Mouse (Mus musculus): ENCODE measurements around the gene Chga.

The Chga gene

DNA sequence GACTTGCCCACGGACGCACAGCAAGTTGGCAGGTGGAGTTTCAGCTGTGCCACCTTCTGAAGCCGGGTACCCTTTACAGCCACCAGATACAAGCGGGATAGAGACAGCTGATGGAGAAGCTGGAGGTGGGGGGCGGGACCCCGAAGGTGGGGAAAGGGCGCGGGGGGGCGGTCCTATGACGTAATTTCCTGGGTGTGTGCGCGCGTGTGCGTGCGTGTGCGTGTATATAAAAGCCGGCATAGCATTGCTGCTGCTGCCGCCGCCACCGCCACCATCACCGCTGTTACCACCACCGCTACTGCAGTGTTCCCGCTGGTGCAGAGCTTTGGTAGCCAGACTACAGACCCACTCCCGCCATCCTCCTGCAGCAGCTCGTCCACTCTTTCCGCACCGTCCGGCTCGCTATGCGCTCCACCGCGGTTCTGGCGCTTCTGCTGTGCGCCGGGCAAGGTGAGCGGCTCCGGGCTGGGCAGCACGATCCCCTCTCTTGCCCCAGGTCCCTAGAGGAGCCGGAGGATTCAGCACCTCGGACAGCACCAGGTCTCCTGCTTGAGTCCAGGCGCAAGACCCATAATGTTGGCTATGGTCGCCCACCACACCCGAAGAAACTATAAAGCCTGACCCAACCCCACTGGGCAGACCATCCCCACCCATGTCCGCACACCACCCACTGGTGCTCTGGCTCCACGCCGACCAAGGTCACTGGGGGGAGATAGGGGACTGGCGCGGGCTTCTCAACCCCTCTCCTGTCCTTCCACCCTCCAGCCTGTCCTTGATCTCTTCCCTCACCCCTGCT, at the start of gene Chga:
Gene Chga, plus strand, starts transcription at position 249 of the 796 bp plus-strand sequence.
- DNase-seq (ENCODE audit: inconsistent age in 2 of 2, low spot score in 1 of 2), result peak; percentile 61 to 86

DNA sequence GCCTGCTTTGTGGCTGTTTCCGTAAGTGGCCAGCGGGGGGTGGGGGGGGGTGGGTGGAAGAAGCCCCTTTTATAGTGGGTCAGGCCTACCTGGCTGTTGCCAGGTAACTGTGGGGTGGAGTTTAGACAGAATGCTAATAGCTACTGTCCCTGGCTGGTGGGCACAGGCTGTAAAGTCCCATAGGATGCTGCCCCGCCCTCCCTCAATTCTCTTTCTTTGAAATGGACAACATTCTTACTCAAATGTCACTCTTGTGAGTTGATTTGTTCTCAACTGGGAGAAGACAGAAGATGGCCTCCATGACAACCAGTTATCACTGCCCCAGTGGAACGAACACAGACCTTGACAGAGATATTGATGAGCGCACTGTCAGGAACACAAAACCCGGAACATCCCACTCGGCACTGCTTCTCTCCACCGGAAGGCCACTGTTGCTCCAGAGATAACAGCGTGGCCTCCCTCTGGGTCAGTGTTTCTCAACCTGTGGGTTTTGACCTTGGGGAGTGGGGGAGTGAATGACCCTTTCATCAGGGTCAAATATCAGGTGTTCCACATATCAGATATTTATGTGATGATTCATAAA, 49.5 kb upstream of the Chga start:
- DNase-seq (ENCODE audit: inconsistent age in 2 of 2, low spot score in 1 of 2), result no peak

DNA sequence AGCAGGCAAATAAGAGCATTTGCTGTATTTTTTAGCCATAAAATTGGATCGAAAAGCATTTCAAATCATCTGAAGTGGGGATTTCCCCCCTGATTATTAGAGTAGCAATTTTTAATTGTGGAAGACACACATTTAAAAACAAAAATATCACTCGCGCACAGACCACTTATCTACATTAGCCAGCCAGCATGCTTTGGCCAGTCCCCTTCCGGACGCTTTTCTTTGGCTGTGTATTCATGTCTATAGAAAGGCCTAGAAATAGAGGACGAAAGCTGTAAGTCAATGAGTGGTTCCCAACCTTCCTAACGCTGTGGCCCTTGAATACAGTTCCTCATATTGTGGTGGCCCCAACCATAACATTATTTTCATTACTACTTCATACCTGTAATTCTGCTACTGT, 48.8 kb upstream of the Chga start:
- DNase-seq (ENCODE audit: inconsistent age in 2 of 2, low spot score in 1 of 2), result no peak

DNA sequence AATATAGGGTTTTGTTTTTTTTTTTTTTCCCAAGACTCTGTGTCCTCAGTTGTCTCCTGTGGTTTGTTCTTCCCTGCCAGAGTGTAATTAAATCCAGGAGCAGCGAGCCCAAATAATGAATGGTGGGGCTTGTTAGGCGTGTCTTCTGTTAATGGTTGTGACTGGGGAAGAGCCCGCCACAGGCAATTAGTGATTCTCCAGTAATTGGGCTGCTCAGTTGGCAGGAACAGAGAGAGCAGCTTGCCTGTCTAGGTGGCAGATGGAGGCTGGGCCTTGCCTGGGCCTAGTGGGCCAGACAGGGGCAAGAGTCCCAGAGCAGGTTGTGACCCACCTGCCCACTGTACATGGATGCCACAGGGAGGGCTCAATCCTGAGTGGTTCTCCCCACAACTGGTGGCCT, 43.4 kb upstream of the Chga start:
- no peak for DNase-seq (ENCODE audit: inconsistent age in 2 of 2, low spot score in 1 of 2)

DNA sequence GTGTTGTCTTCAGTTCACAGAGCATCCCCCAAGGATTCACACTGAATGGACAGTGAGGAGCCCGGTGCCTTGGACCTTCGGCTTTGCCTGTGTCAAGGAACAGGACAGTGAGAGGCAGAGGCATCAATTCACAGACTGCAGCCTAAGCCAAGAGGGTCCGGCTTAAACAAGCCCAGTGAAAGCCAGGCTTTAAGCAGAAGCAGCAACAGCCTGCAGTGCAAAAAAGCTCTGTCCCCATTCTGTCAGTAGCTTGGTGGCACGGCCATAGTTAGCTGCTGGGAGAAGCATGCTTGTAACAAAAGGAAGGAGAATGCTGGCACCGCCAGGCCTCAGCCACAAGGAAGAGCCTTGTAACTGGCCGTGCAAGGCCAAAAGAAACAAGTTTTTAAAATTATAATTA, 40.6 kb upstream of the Chga start:
- DNase-seq (ENCODE audit: inconsistent age in 2 of 2, low spot score in 1 of 2), result no peak

DNA sequence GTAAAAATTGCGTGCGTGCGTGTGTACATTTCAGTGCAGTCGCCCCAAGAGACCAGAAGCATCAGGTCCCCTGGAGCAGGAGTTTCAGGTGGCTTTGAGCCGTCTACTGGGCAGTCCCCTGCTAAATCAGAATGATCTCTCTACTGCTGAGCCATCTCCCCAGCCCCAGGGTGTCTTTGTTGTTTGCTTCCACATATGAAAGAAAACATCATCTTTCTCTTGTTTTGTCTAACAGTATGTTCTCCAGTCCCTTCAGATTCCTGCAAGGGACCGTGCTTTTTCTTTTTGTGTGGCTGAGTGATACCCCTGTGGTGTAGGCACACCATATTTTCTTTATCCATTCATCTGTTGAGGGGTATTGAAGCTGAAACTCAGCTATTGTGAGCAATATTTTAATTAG, 40.0 kb upstream of the Chga start:
- DNase-seq (ENCODE audit: inconsistent age in 2 of 2, low spot score in 1 of 2), result no peak

DNA sequence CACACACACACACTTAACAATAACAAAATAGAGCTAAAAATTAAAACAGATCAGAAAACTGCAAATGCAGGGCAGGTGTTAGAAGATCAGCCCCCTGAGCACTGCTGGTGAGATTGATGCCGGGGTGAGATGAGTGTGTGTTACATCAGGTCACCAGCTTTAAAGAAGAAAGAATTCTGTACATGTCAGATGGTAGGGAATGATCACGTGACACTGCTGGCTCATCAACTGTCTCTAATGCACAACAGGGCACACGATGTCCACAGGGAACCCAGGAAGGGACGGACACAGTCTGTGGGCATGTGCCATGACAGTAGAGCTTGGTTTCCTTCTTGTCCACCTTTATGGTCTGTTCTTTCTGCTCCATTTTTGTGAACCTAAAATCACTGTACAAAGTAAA, 38.6 kb upstream of the Chga start:
- no peak for DNase-seq (ENCODE audit: inconsistent age in 2 of 2, low spot score in 1 of 2)

DNA sequence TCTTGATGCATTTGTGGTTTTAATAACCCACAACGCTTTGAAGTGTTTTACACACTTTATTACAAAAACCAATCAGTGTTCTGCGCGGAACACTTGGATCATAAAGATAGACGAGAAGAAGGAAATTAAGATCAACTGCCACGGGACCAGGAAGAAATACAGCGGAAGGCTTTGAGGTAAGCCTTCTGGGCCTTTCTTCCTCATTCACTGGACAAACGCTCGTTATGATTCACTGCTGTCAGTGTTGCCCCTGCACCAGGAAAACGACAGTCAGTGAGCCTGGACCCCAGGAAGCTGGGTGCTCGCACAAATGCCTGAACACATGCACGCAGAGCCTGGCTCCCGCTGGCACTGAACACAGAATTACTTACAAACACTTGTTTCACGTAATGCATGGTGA, 37.1 kb upstream of the Chga start:
- no peak for DNase-seq (ENCODE audit: inconsistent age in 2 of 2, low spot score in 1 of 2)

DNA sequence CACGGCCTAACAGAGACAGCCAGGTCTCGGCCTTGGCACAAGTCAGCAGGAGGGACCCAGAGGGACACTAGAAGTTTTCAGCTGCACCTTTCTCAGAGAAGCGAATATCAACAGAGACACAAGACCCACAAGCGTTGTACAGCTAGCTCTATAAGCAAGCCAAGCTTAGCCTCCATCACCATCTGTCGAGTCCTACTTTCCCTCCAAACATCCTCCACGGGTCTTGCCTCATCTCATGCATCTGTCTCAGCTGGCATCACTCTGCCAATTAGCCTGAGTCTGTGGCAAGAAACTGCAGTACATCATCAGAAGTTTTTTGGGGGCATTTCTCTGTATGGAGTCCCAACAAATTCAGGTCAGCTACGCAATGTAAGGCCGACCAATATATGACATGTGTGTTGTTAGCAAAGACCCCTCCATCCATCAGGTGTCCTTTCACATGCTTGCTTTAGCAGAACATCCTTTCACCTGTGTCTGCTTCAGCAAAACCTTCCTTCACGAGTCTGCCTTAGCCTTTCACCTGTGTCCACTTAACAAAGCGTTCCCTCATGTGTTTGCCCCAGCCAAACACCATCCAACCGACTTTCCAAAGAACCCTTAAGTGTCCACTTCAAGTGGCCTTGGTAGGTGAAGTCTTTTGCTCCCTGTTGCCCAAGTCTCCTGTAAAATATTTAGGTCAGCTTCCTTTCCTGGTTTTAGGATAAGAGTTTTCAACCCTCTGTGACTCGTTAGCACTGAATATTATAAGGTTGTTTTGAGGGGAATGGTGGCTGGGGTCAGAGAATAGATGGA, 34.6 kb upstream of the Chga start:
- no peak for DNase-seq (ENCODE audit: inconsistent age in 2 of 2, low spot score in 1 of 2)

DNA sequence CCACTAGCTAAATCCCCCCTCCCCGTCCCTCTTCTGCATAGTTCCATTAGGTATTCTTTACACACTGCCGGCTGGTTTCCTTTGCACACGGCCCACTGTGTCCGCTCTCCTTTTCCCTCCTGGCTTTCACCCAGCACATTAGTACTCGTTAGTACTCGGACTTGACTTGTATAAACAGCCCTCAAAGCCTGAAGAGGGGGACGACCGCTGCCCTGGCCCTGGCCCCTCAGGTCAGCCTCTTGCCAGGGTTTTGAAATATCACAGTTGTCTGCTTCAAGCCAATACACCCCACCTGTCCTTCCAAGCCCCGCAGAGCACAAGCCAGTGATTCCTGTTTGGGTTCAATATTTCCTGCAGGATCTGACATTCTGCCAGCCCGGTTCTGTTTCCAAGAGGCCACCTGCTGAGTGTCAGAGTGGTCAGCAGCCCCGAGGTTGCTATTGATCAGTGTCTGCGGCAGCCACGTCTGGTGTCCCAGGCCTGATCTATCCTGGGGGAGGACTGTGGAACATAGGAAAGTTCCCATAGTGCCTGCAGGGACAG, 32.9 kb upstream of the Chga start:
- DNase-seq (ENCODE audit: inconsistent age in 2 of 2, low spot score in 1 of 2), result peak; percentile 31 to 63

DNA sequence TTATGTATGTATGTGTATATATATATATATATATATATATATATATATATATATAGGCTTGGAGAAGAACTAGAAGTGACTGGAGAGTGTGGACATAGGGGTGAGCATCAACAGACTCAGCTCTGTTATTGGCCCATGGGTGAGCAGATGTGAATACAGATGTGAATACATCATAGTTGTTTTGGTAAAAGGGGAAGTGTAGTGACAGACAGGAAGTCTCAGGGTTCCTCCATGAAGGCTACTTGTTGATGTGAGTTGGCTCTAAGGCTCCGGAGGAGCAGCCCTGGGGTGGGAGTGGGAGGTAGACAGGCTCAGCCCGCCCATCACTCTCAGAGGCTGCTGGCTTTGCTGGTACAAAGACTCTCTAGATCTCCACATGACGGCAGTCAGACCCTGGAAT, 30.6 kb upstream of the Chga start:
- DNase-seq (ENCODE audit: inconsistent age in 2 of 2, low spot score in 1 of 2), result no peak

DNA sequence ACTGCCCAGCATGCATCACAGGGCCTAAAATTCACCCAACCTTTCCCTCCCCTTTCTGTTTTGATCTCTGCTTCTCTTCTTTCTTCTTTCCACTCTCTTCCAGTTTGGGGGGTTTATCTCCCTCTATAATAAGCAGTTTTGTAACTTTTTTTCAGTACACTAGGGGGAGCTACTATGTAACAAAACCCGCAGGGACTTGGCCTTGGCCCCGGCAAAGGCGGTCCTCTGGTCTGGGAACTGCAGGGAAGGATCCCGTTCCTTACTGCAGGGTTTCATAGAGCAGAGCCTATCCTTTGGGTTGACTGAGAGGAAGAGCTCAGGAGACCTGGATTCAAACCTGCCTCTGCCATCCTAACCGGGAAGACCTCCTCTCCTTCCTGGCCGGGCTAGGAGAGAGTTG, 30.0 kb upstream of the Chga start:
- DNase-seq (ENCODE audit: inconsistent age in 2 of 2, low spot score in 1 of 2), result peak; percentile 34 to 70

DNA sequence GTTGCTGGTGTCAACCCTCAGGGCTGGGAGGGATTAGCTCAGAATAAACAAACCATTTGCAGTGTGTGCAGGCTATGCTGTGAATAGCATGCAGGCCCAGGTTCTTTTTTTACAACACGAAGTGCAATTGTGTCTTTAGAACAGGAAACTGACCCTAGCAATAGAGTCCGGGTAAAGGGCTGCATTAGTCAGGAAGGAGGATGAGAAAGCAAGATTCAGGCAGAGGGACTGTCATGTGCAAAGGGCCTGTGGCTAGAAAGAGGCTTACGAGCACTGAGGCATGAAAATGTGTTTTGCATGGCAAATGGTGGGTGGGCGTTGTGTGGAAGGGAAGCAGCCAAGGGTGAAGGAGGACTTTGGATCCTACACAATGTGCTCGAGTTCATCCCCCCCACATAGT, 26.8 kb upstream of the Chga start:
- DNase-seq (ENCODE audit: inconsistent age in 2 of 2, low spot score in 1 of 2), result no peak

DNA sequence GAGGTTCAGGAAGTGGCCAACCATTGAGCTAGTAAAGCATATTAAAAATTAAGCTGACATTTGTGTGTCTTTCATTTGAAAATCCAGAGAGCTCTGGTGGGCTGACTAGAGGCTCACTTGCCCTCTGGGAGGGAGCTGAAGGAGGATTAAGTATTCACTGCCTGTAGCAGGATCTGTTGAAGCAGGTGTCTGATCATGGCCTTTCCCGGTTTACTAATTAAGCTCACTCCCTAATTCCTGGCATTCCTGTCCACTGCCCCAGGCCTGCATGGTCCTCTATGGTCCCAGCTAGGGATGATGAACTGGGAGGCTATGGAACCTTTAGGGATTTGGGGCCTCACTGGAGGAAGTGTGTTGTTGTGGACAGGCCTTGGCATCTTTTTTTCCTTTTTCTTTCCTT, 19.0 kb upstream of the Chga start:
- no peak for DNase-seq (ENCODE audit: inconsistent age in 2 of 2, low spot score in 1 of 2)

DNA sequence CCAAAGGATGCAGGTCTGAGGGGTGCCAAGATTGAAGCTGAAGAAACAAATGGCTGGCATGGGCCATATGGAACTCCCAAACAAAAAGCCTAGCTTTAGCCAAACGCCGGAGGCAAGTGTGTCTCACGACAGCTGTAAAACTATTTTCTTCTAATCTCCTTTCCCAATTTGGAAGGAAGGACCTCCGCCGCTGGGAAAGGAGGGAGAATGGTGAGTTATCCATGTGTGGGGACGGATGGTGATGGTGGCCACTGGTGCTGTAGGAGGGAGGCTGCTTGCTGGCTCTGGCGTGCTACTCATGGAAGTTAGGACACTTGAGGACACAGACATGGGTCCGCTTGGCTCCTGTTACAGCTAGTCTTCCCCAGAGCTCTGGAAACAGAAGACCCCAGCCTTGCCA, 14.5 kb upstream of the Chga start:
- DNase-seq (ENCODE audit: inconsistent age in 2 of 2, low spot score in 1 of 2), result no peak

DNA sequence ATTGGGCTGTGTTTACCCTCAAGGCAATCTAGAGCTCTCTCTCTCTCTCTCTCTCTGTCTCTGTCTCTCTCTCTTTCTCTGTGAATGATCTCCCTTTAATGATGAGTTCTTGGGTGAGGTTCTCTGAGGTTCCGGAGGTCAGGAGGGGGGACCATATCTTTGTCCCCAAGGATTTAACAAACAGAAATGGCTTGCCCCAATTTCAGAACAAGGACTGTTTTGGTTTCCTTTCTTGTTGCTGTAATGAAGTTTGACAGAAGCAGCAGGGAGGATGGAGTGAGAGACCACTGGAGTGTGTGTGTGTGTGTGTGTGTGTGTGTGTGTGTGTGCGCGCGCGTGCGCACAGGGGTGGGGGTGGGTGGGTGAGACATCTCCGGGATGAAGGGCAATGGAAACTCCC, 13.6 kb upstream of the Chga start:
- no peak for DNase-seq (ENCODE audit: inconsistent age in 2 of 2, low spot score in 1 of 2)

DNA sequence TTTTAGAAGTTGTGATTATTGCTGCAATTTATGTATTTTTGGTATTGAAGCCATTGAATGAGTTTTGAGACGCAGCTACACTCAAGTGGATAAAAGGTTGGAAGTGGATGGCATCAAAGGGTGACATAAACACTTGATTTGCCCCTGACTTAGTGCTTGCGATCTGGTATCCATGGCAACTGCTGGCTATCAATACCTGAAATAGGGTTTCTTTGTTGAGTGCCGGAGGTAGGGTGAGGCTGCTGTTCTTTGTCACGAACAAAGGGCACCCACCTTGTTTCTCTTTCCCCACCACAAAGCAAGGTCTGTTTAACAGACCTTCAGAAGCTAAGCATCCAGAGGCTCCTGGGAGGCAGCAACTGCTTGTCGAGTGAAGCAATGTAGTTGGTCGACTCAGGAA, 9.6 kb upstream of the Chga start:
- DNase-seq (ENCODE audit: inconsistent age in 2 of 2, low spot score in 1 of 2), result no peak

DNA sequence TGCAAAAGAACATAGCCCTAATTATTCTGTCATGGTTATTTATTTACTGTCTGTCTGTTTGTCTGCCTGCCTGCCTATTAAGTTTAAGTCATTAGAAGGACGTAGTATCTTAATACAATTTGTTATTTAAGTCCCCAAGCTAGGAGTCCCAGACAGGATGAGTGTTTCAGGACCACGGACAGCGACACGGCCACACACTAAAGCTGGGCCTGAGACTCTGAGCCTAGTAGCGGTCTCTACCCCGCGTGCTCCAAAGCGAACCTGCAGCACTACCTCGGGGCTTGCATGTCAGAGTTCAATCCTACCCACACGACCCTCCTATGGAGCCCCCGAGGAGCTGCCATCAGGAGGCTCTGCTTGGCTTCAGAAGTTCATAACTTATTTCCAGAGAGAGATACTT, 4.2 kb upstream of the Chga start:
- DNase-seq (ENCODE audit: inconsistent age in 2 of 2, low spot score in 1 of 2), result peak; percentile 65 to 86

DNA sequence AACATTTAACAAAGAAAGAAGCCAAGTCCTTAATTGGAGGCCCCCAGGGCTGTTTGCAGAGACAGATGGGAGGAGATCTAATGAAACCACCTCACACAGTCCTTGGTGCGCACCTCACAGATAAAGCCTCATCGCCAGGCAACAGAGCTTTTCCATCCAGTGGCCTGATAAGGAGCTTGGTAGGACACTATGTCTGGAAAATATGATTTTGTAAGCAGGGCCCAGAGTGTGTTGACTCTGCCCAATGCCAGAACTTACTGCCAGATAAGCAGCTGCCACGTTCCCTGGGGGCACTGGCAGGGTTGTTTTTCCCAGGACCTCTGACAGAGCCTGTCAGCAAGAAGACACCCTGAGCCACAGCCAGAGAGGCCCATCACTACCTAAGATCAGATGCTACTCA, 3.6 kb upstream of the Chga start:
- peak; percentile 59 to 68 for DNase-seq (ENCODE audit: inconsistent age in 2 of 2, low spot score in 1 of 2)

DNA sequence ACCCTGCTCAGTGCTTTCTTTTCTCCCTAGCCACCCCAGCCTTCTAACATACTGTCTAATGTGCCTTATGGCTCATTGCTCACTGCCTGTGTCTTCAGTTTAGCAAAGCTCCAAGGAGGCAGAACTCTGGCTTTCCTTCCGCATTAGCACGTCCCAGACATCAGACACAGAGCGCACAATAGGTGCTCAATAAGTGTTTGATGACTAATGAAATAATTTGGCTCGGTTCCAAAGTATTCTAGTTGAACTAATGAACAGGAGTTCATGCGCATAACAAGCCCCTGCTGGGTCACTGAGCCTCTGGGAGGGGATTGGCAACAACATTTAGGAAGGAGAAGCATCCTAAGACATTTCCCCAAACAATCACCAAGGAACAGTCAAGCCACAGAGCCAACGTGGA, 2.8 kb upstream of the Chga start:
- no peak for DNase-seq (ENCODE audit: inconsistent age in 2 of 2, low spot score in 1 of 2)

DNA sequence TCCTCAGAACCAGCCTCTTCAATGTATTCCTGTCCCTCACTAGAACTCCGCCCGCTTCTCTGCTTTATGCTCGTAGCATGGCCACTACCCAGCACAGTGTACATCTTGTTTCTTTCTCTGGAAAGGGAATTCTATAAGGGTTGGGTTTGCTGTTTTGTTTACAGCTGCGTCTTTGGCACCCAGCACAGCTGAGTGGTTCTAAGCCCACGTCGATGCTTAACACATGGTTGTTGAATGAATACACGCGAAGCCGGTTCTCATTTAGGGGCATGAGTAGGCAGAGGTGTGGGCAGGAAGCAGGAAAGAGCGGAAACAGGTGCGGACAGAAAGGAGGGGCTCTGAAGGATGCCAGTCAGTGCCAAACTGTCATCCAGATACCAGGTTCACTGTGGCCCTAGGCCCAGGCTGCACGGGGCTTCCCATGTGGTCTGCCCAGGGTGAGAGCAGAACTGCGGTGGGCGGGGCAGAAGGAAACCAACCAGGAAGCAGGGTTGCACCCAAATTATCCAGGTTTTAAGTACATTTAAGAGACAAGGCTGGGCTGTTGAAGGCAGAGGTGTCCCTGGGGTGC, 979 bp upstream of the Chga start:
- peak in 1 of 2 experiments; percentile 53 for DNase-seq (ENCODE audit: inconsistent age in 2 of 2, low spot score in 1 of 2)

DNA sequence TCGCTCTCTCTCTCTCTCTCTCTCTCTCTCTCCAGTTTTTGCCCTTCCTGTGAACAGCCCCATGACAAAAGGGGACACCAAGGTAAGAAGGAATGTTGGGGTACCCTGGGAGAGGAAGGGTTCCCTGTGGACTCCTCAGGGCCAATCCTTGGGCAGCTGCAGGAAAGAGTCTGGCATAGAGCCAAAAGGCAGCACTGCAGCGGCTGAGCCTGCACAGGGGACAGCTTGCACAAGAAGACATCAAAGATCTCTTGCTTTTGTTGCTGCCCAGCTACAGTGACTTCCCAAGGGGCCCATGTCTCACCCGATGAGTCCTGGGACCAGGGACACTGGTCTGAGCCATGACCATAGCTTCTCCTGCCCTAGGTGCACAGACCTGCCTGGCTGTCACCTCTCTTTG, 1.1 kb downstream of the Chga start:
- peak in 1 of 2 experiments; percentile 39 for DNase-seq (ENCODE audit: inconsistent age in 2 of 2, low spot score in 1 of 2)

All from adrenal gland, adult (tissue).